Mouse (Mus musculus) spleen, postnatal 10 days (tissue): ENCODE measurements at regions not wholly inside any gene's neighbourhood (a gene's known extent, or its start where the extent isn't known, plus 50 kb on each side); places are given as distances from the start of the nearest gene placed in this dataset.

Experiments used
- DNase-seq, 2 experiments: peaks; one replicate each; pipeline ENCODE4 v3.0.0; 2021 to 2022; ENCODE audit warnings: low spot score in 2 of 2

DNA sequence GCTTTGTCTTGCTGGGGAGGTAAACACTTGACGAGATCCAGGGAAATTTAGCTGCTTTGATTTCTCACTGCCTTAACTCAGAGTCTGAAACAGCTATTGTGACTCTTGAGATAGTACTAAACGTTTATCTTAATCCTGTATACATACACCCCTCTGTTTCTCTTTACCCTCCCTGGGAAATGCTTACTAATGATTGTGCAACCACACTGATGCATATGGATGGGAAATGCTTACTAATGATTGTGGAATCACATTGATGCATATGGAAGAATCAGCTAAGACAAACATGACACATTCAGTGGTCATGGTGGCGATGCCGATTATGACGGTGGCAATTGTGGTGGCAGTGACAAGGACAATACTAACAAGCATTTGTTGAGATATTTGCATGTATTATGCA lies 58.9 kb upstream of the Sesn3 start:
- DNase-seq: no peak

DNA sequence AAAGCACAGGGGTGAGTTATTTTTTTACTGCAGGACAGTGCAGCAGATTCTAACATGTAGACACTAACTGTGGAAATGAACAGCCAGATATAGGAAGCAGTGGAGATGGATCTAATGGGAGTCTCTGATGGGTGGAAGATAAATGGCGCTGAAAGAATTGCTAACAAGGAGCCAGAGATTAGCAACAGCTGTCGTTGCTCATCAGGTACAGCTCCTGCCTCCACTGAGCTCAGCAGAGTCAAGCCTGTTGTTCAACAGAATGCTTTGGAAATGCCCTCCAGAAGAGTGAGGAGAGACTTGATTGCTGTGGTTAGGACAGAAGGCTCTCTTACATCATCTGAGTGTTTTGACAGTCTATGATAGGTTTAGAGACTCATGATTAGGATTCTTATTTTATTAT lies 51.9 kb upstream of the Sesn3 start:
- no peak for DNase-seq
